Mouse (Mus musculus) thymus, adult 2 months (tissue): ENCODE data around the gene Trim66. TPM values are rescaled to one million over a fixed set of nuclear protein-coding genes. Genes with fewer than 3 reads are reported as not detected.

Source experiments
- DNase-seq: peaks from one replicate; pipeline ENCODE4 v3.0.0; 2021
- H3K27ac ChIP-seq: fragments of 200-500 bp; 2 replicates; pipeline ENCODE4 v1.5.1; 2012; ENCODE audit warnings: low read length, control low read depth; ENCODE audit not compliant: control insufficient read depth, insufficient read depth
- H3K27me3 ChIP-seq: fragments of 200-500 bp; 2 replicates; pipeline ENCODE4 v1.6.1; 2012; ENCODE audit warnings: mild to moderate bottlenecking, low read length, moderate library complexity, mixed read lengths; ENCODE audit not compliant: control insufficient read depth, insufficient read depth
- H3K36me3 ChIP-seq: fragments of 200-500 bp; 2 replicates; pipeline ENCODE4 v1.6.1; 2012; ENCODE audit warnings: mild to moderate bottlenecking, low read length, moderate library complexity; ENCODE audit not compliant: control insufficient read depth, insufficient read depth
- H3K4me1 ChIP-seq: fragments of 200-500 bp; replicated peaks from 2 replicates; pipeline ENCODE4 v1.6.1; 2012; ENCODE audit warnings: low read length; ENCODE audit not compliant: control insufficient read depth, insufficient read depth
- H3K4me3 ChIP-seq: fragments of 200-500 bp; 2 replicates; pipeline ENCODE4 v1.5.1; 2012; ENCODE audit warnings: mild to moderate bottlenecking, low read length, control low read depth, moderate library complexity; ENCODE audit not compliant: control insufficient read depth, insufficient read depth
- CTCF ChIP-seq: fragments of 200-500 bp; IDR thresholded peaks from 2 replicates; pipeline ENCODE4 v1.5.1; 2012; ENCODE audit warnings: mild to moderate bottlenecking, control low read depth, low read length, moderate library complexity, borderline replicate concordance; ENCODE audit not compliant: control insufficient read depth, poor library complexity, insufficient read depth; ENCODE audit errors: extremely low read depth
- POLR2A ChIP-seq: fragments of 200-500 bp; IDR thresholded peaks from 2 replicates; pipeline ENCODE4 v1.6.1; 2012; ENCODE audit warnings: mild to moderate bottlenecking, low read length, control low read depth, moderate library complexity; ENCODE audit not compliant: control insufficient read depth, poor library complexity, insufficient read depth; ENCODE audit errors: extremely low read depth
- WGBS: fragments of 180-500 bp; shearing (Covaris S2); methylation state at CpG from one replicate; pipeline ENCODE4 v1.1.7; 2018; 5-methylcytosine and 5-hydroxymethylcytosine counted together
- polyA plus RNA-seq: library from polyadenylated mRNA; depleted of rRNA; stranded (reverse); fragments of >200 nt; gene quantifications from 2 replicates; pipeline ENCODE4 v1.2.3, GENCODE M21; 2012

The Trim66 gene
- polyA plus RNA-seq, 1 experiment = 0.49 TPM

DNA sequence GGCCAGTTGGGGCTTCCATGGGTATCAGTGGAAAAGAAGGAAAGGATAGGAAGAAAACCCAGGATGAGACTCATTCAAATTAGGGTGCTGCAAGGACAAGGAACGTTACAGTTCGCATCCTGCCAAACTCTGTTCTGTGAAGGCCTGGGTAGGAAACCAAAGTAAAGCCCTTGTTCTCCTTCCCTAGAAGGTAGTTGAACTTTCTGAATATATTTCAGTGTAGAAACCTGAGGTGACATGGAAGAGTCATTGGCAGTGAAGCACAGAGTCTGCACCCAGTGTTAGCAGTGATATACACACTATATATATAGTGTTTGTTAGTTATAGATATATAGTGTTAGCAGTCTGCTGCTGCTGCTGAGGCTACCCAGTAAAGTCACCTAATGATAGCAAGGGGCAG is 15.4 kb upstream of the Trim66 start:
- Histone ChIP-seq H3K27me3 (no peaks in the 10 kb centered on the region), H3K27ac (no peak overlapping the region), H3K4me3 (no peak overlapping the region), H3K4me1 (peaks cover 5% of the 10 kb centered on the region), H3K36me3 (peaks cover 43% of the 10 kb centered on the region)
- 85% methylated on average over 2 of the region's 2 CpGs for WGBS
- no peak for DNase-seq
- no peak for TF ChIP-seq POLR2A
- TF ChIP-seq CTCF = no peak

- Histone ChIP-seq H3K27ac (no peak overlapping the region), H3K4me3 (no peak overlapping the region), H3K36me3 (peaks cover 43% of the 10 kb centered on the region)
Measured at GRCm38 (mm10) chr7:109522084-109522483, 14.2 kb upstream of the Trim66 start.

GRCm38 (mm10) chr7:109519936-109520335 is 12.0 kb upstream of the Trim66 start:
- DNase-seq = peak; percentile 13
- H3K4me1 ChIP-seq = peaks cover 7% of the 10 kb centered on the region
- peaks cover 42% of the 10 kb centered on the region for H3K36me3 ChIP-seq
- no peak overlapping the region for H3K27ac ChIP-seq
- no peaks in the 10 kb centered on the region for H3K27me3 ChIP-seq
- no peak for TF ChIP-seq POLR2A
- TF ChIP-seq CTCF = no peak
- WGBS = 7% methylated on average over 10 of the region's 10 CpGs
- peak overlapping the region; percentile 95 for H3K4me3 ChIP-seq

More at GRCm38 (mm10) chr7:109522084-109522483, 14.2 kb upstream of the Trim66 start:
- no peaks in the 10 kb centered on the region for H3K27me3 ChIP-seq
- peaks cover 7% of the 10 kb centered on the region for H3K4me1 ChIP-seq
- no peak for TF ChIP-seq POLR2A
- TF ChIP-seq CTCF = no peak
- 94% methylated on average over 5 of the region's 5 CpGs for WGBS
- DNase-seq = no peak

- Histone ChIP-seq H3K27ac (peak within 1 kb of the TSS; percentile 86), H3K27me3 (no peaks in the 10 kb centered on the region), H3K4me1 (peaks cover 7% of the 10 kb centered on the region), H3K4me3 (peak within 1 kb of the TSS; percentile 95), H3K36me3 (peaks cover 33% of the 10 kb centered on the region)
- TF ChIP-seq CTCF = 0 out of 2 replicates have a peak, but pooled peaks have one; percentile 19
- TF ChIP-seq POLR2A = peak; percentile 99
- DNase-seq = peak; percentile 99
- WGBS = under 1% methylated on average over 72 of the region's 72 CpGs
Measured at GRCm38 (mm10) chr7:109518838-109519696, 11.1 kb upstream of the Trim66 start, which contains the start of gene Rpl27a. Gene Rpl27a (plus strand): TSS chr7:109519147.

- peaks cover 8% of the 10 kb centered on the region for H3K4me1 ChIP-seq
- peak; percentile 13 for DNase-seq
- peak overlapping the region; percentile 86 for H3K27ac ChIP-seq
- no peaks in the 10 kb centered on the region for H3K27me3 ChIP-seq
- TF ChIP-seq POLR2A (no peak), CTCF (no peak)
- H3K36me3 ChIP-seq = peaks cover 24% of the 10 kb centered on the region
- peak overlapping the region; percentile 76 for H3K4me3 ChIP-seq
- 40% methylated on average over 10 of the region's 10 CpGs for WGBS
Measured at GRCm38 (mm10) chr7:109518036-109518681, 10.2 kb upstream of the Trim66 start.

- H3K27me3 ChIP-seq = no peaks in the 10 kb centered on the region
- no peak overlapping the region for H3K4me3 ChIP-seq
- H3K36me3 ChIP-seq = peaks cover 7% of the 10 kb centered on the region
- H3K27ac ChIP-seq = no peak overlapping the region
- 77% methylated on average over 3 of the region's 3 CpGs for WGBS
- no peak for DNase-seq
- TF ChIP-seq CTCF (no peak), POLR2A (no peak)
- H3K4me1 ChIP-seq = peaks cover 11% of the 10 kb centered on the region
Measured at GRCm38 (mm10) chr7:109516500-109516899, 8.6 kb upstream of the Trim66 start.
